Mouse (Mus musculus) E14TG2a.4 (cell line): ENCODE measurements around the gene Zfp652.
"Not testable (repeated sequence)": the region's sequence is repeated elsewhere in the genome, so short reads cannot be mapped to it uniquely, and the experiment has no call there.

Experiments used
- H3K27me3 ChIP-seq: 2 replicates; pipeline ENCODE4 v1.6.1; 2014; ENCODE audit warnings: low read length, control low read depth; ENCODE audit not compliant: insufficient read depth
- H3K36me3 ChIP-seq: 2 replicates; pipeline ENCODE4 v1.6.1; 2014; ENCODE audit warnings: low read length, control low read depth; ENCODE audit not compliant: insufficient read depth
- H3K4me1 ChIP-seq: replicated peaks from 2 replicates; pipeline ENCODE4 v1.6.1; 2014; ENCODE audit warnings: low read depth, low read length, control low read depth
- H3K4me3 ChIP-seq: replicated peaks from 2 replicates; pipeline ENCODE4 v1.5.1; 2014; ENCODE audit warnings: mild to moderate bottlenecking, low read length
- H3K9me3 ChIP-seq: 2 replicates; pipeline ENCODE4 v1.6.1; 2014; ENCODE audit warnings: low read length, control low read depth
- CTCF ChIP-seq: conservative IDR thresholded peaks from 2 replicates; pipeline ENCODE4 v1.5.1; 2014; ENCODE audit warnings: low read length
- NANOG ChIP-seq: IDR thresholded peaks from 2 replicates; pipeline ENCODE4 v1.6.1; 2014; ENCODE audit warnings: borderline replicate concordance, low read length, mixed read lengths
- POU5F1 ChIP-seq: IDR thresholded peaks from 2 replicates; pipeline ENCODE4 v1.6.1; 2014; ENCODE audit warnings: low read length, borderline replicate concordance

Gene Zfp652

DNA sequence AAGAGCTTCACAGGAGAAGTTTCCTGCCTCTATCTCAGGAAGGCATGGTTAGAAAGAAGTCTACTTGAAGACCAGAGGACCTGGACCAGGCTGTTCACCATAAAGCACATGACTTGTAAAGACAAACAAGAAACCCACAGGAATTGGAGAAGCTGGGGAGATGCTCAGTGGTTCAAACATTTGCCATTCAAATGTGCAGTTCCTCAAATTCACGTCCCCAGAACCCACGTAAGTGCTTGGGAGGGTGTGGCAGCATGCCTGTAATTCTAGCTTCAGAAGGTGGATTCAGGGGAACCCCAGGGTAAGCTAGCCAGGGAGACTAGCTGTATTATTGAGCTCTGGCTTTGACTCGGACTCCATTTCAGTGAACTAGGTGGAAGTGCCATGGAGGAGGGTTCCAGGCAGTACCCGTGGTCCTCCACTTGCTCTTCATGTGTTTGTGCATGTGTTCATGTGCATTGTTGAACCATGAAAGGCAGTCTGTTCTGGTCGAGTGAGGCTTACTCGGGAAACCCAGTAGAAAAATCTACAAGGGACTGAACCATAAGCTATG lies 157.5 kb downstream of the Zfp652 start:
- Histone ChIP-seq H3K27me3 (no peaks in the 10 kb centered on the region), H3K36me3 (peaks cover 24% of the 10 kb centered on the region), H3K9me3 (no peaks in the 10 kb centered on the region), H3K4me1 (peaks cover 51% of the 10 kb centered on the region), H3K4me3 (no peak overlapping the region)
- TF ChIP-seq CTCF (no peak), NANOG (no peak), POU5F1 (no peak)

DNA sequence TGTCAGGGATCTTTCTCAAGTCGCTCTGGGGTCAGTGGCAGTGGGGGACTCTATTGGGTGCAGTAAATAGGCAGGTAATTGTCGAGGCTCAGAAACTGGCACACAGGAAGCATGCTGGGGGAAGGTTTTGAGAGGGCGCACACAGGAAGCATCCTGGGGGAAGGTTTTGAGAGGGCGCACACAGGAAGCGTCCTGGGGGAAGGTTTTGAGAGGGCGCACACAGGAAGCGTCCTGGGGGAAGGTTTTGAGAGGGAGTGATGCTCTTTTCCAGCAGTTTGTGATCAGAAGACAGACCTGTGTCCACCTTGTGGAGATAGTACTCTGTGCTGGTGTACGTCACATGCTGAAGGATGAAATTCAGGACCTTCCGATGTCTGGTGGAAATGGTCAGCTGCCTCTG lies 163.3 kb downstream of the Zfp652 start:
- Histone ChIP-seq H3K4me3 (peak overlapping the region; percentile 67), H3K9me3 (no peaks in the 10 kb centered on the region), H3K27me3 (0 out of 2 replicates have a peak, but pooled peaks cover under 1% of the 10 kb centered on the region), H3K36me3 (no peaks in the 10 kb centered on the region), H3K4me1 (peaks cover 18% of the 10 kb centered on the region)
- TF ChIP-seq NANOG (no peak), CTCF (no peak), POU5F1 (no peak; the same call in 1 of the 2 replicates)

DNA sequence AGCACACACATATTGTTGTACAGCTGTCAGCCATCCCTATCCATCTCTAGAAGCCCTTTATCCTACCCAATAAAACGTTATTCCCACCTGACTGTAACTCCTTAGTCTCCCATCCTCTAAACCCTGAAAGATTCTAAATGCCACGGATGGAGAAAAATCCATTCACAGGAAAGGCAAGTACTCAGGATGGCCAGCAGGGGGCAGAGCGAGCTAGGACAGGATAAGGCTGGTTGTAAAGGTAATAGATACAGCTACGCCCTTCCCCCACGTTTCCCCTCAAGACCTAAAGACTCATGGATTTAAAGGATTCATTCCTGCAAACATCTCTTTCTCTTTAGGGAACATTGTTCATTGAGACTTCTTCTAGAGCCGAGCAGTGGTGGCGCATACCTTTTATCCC lies 163.8 kb downstream of the Zfp652 start:
- H3K4me1 ChIP-seq, result peaks cover 13% of the 10 kb centered on the region
- H3K9me3 ChIP-seq, result no peaks in the 10 kb centered on the region
- H3K4me3 ChIP-seq, result peak overlapping the region; percentile 67
- 0 out of 2 replicates have a peak, but pooled peaks cover 6% of the 10 kb centered on the region for H3K27me3 ChIP-seq
- TF ChIP-seq NANOG (no peak), CTCF (peak; percentile 98)
- H3K36me3 ChIP-seq, result no peaks in the 10 kb centered on the region

DNA sequence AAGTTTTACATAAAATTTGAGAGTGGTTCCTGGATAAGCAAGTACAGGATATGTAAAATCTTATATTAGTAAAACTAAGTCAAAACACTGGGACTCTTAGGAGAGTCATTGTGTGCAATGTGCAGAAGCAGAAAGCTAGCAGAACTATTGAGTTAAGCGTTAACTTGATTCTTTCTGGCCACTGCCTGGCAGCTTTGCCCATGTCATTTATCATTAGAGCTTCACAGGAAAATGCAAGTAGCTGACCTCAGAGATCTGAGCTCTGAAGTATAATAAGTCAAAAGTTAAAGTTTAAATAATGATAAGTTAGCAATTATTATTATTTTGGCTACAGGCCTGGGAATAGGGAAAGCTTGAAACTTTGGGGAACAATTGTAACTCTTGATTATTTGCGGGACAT lies 167.4 kb downstream of the Zfp652 start:
- peaks cover 28% of the 10 kb centered on the region for H3K4me1 ChIP-seq
- not testable (repeated sequence) for H3K4me3 ChIP-seq, H3K36me3 ChIP-seq, H3K27me3 ChIP-seq, H3K9me3 ChIP-seq
